Mouse (Mus musculus): ENCODE measurements around the gene Olfr1370.
A peak's percentile ranks its signal among the peaks of the same experiment; 100 is the strongest.
"Not testable (repeated sequence)": the region's sequence is repeated elsewhere in the genome, so short reads cannot be mapped to it uniquely, and the experiment has no call there.

Gene Olfr1370

GRCm38 (mm10) chr13:21074847-21075246 is at the start of gene Olfr1370:
TSS of gene Olfr1370 (minus strand) at chr13:21074947.
- DNase-seq = no peak

- DNase-seq = no peak
These were observed 39.4 kb upstream of the Olfr1370 start for GRCm38 (mm10) chr13:21114121-21114520.

- DNase-seq = not testable (repeated sequence)
These were observed 36.4 kb upstream of the Olfr1370 start, which contains the start of gene Olfr1369-ps1 for GRCm38 (mm10) chr13:21111183-21111582. TSS of gene Olfr1369-ps1 (plus strand) at chr13:21111483.

- no peak for DNase-seq
These were observed 35.7 kb upstream of the Olfr1370 start for GRCm38 (mm10) chr13:21110441-21110840.

GRCm38 (mm10) chr13:21109759-21110158 is 35.0 kb upstream of the Olfr1370 start:
- no peak for DNase-seq

GRCm38 (mm10) chr13:21082686-21083085 is 7.9 kb upstream of the Olfr1370 start:
- no peak for DNase-seq

GRCm38 (mm10) chr13:21066021-21066420 is 8.7 kb downstream of the Olfr1370 start:
- DNase-seq = no peak

- no peak for DNase-seq
These were observed 24.6 kb downstream of the Olfr1370 start for GRCm38 (mm10) chr13:21050118-21050517.

- DNase-seq = no peak
These were observed 34.1 kb downstream of the Olfr1370 start for GRCm38 (mm10) chr13:21040589-21041199.

- peak; percentile 26 to 32 for DNase-seq
These were observed 38.8 kb downstream of the Olfr1370 start for GRCm38 (mm10) chr13:21035981-21036380.

- no peak for DNase-seq
These were observed 39.7 kb downstream of the Olfr1370 start for GRCm38 (mm10) chr13:21035011-21035410.

- DNase-seq = peak; percentile 82 to 86
These were observed 41.6 kb downstream of the Olfr1370 start for GRCm38 (mm10) chr13:21033176-21033575.

GRCm38 (mm10) chr13:21024831-21025230 is 49.9 kb downstream of the Olfr1370 start:
- no peak for DNase-seq

Measured in cerebellum, postnatal 36 days (tissue).